Mouse (Mus musculus) heart, adult 2 months (tissue): Measurements from ENCODE around the gene Ppp6r1.

ENCODE experiments used
- CTCF ChIP-seq: fragments of 200-600 bp; IDR thresholded peaks from 2 replicates; pipeline ENCODE4 v1.8.1; 2022; ENCODE audit warnings: antibody characterized with exemption, mild to moderate bottlenecking, moderate library complexity
- POLR2A ChIP-seq: fragments of 200-500 bp; IDR thresholded peaks from 2 replicates; pipeline ENCODE4 v1.6.1; 2011; ENCODE audit warnings: mild to moderate bottlenecking, low read depth, low read length, control low read depth; ENCODE audit not compliant: insufficient read depth

DNA sequence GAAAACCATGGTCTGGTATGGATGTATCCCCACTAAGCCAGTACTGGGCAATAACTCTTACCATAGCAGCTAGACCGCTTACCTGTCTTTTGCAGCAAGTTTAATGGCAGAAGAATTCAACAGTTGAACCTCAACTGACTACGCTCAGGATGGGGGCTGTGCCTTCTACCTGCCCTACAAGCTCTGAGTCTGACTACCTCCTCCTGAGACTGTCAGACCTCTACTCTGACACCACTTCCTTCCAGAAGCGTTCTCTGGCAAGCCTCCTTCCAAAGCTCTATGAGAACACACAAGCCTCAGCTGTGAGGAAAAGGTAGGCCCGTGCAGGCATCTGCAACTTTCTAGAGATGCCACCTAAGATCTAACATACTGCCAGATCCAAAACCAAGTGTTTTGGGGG is 3.4 kb downstream of the Ppp6r1 start:
- TF ChIP-seq POLR2A: no peak
- TF ChIP-seq CTCF: no peak
